Mouse (Mus musculus) C2C12 (cell line): Measurements from ENCODE around the gene Eno1.

Experiments used
- CEBPB ChIP-seq: IDR thresholded peaks from one replicate; pipeline ENCODE4 v1.6.1; 2011; ENCODE audit warnings: low read depth, mild to moderate bottlenecking, control low read depth, moderate library complexity
- CTCF ChIP-seq: IDR thresholded peaks from one replicate; pipeline ENCODE4 v1.5.1; 2011; ENCODE audit not compliant: control insufficient read depth, insufficient read depth, insufficient read length
- MAX ChIP-seq: IDR thresholded peaks from one replicate; pipeline ENCODE4 v1.6.1; 2011; ENCODE audit warnings: mild to moderate bottlenecking, control low read depth
- MYOD1 ChIP-seq: IDR thresholded peaks from one replicate; pipeline ENCODE4 v1.6.1; 2011; ENCODE audit warnings: low read depth; ENCODE audit not compliant: control insufficient read depth, insufficient read length
- MYOG ChIP-seq: IDR thresholded peaks from one replicate; pipeline ENCODE4 v1.6.1; 2011; ENCODE audit not compliant: control insufficient read depth, insufficient read length; ENCODE audit errors: extremely low read depth
- USF1 ChIP-seq: IDR thresholded peaks from one replicate; pipeline ENCODE4 v1.6.1; 2011; ENCODE audit warnings: low read depth, mild to moderate bottlenecking, control low read depth, moderate library complexity

DNA sequence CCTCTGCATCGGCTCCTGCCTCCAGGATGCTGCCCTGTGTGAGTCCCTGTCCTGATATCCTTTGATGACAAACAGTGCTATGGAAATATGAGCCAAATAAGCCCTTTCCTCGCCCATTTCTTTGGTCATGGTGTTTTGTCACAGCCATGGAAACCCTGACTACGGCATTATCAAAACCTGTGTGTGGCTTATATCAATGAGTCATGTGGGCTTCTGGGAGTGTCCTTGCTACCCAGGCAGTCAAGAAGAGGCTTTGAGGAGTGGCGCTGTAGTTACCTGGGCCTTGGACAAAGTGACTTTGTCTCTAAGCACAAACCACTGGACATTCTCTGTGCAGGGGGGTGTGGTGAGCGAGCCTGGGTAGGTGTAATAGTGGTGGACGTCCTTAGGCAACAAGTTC lies 44.3 kb upstream of the Eno1 start:
- no peak for TF ChIP-seq MYOD1
- no peak for TF ChIP-seq CTCF
- TF ChIP-seq USF1: no peak
- no peak for TF ChIP-seq MAX
- TF ChIP-seq MYOG: no peak
- no peak for TF ChIP-seq CEBPB
